Mouse (Mus musculus) erythroblast, embryonic 14.5 days (primary cell): ENCODE data around the gene Tmtc4.

Source experiments
- GATA1 ChIP-seq: IDR thresholded peaks from 2 replicates; pipeline ENCODE4 v1.6.1; 2012; ENCODE audit warnings: low read length, inconsistent platforms, mixed read lengths
- TAL1 ChIP-seq: IDR thresholded peaks from 3 replicates; pipeline ENCODE4 v1.6.1; 2012; ENCODE audit warnings: low read length, inconsistent platforms, mixed read lengths

GRCm38 (mm10) chr14:122901177-122901576 is 82.7 kb downstream of the Tmtc4 start:
- no peak for TF ChIP-seq TAL1
- TF ChIP-seq GATA1, result no peak
